Mouse (Mus musculus) midbrain, embryonic 15.5 days (tissue): ENCODE measurements around the gene Tmem91. TPM values are rescaled to one million over a fixed set of nuclear protein-coding genes. Genes with fewer than 3 reads are reported as not detected.

Experiments
- ATAC-seq: fragments of 200-750 bp; cut with Nextera tagmentation; replicated peaks from 2 replicates; pipeline ENCODE4 v1.8.0; 2017; ENCODE audit warnings: moderate TSS enrichment
- H3K27ac ChIP-seq: fragments of 300-500 bp; sonication (generic); 2 replicates; pipeline ENCODE4 v1.5.1; 2015; ENCODE audit warnings: mild to moderate bottlenecking, inconsistent platforms
- H3K27me3 ChIP-seq: fragments of 300-500 bp; sonication (generic); replicated peaks from 2 replicates; pipeline ENCODE4 v1.6.1; 2015; ENCODE audit warnings: inconsistent platforms
- H3K36me3 ChIP-seq: fragments of 300-500 bp; sonication (generic); replicated peaks from 2 replicates; pipeline ENCODE4 v1.6.1; 2015; ENCODE audit warnings: inconsistent platforms
- H3K4me1 ChIP-seq: fragments of 300-500 bp; sonication (generic); 2 replicates; pipeline ENCODE4 v1.6.1; 2015; ENCODE audit warnings: inconsistent platforms
- H3K4me2 ChIP-seq: fragments of 300-500 bp; sonication (generic); 2 replicates; pipeline ENCODE4 v1.6.1; 2015; ENCODE audit warnings: inconsistent platforms, mild to moderate bottlenecking, moderate library complexity
- H3K4me3 ChIP-seq: fragments of 300-500 bp; sonication (generic); 2 replicates; pipeline ENCODE4 v1.5.1; 2015; ENCODE audit warnings: mild to moderate bottlenecking, inconsistent platforms
- H3K9ac ChIP-seq: fragments of 300-500 bp; sonication (generic); 2 replicates; pipeline ENCODE4 v1.6.1; 2015; ENCODE audit warnings: mild to moderate bottlenecking, inconsistent platforms
- H3K9me3 ChIP-seq: fragments of 300-500 bp; sonication (generic); 2 replicates; pipeline ENCODE4 v1.6.1; 2016; ENCODE audit warnings: inconsistent platforms
- WGBS: fragments of 180-500 bp; shearing (Covaris S2); methylation state at CpG from one replicate; pipeline ENCODE4 v1.1.7; 2015; ENCODE audit warnings: mixed read lengths; 5-methylcytosine and 5-hydroxymethylcytosine counted together
- polyA plus RNA-seq: library from polyadenylated mRNA; unstranded; fragments of >200 nt; fragmentation: Nextera tagmentation; extraction: Ambion mirVana; gene quantifications from 2 replicates; pipeline ENCODE4 v1.2.1, GENCODE M21; 2015

Tmem91 gene
- polyA plus RNA-seq, 1 experiment from 2014 or later = 54.0 TPM

DNA sequence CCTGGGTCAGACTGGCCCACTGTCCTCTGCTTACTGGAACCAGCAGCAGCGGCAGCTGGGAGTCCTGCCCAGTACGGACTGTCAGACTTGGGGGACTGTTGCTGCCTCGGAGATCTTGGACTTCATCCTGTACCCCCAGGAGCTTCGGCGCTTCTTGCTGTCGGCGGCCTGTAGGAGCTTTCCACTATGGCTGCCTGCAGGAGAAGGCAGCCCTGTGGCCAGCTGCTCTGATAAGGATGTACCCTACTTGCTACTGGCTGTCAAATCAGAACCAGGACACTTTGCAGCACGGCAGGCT lies 46.7 kb downstream of the Tmem91 start:
- H3K4me2 ChIP-seq = no peak overlapping the region
- H3K27ac ChIP-seq = no peak overlapping the region
- peaks cover 23% of the 10 kb centered on the region for H3K36me3 ChIP-seq
- H3K9me3 ChIP-seq = no peaks in the 10 kb centered on the region
- peaks cover 16% of the 10 kb centered on the region for H3K27me3 ChIP-seq
- no peak overlapping the region for H3K9ac ChIP-seq
- no peak overlapping the region for H3K4me3 ChIP-seq
- WGBS = 69% methylated on average over 8 of the region's 8 CpGs
- peaks cover 6% of the 10 kb centered on the region for H3K4me1 ChIP-seq
- no peak for ATAC-seq

DNA sequence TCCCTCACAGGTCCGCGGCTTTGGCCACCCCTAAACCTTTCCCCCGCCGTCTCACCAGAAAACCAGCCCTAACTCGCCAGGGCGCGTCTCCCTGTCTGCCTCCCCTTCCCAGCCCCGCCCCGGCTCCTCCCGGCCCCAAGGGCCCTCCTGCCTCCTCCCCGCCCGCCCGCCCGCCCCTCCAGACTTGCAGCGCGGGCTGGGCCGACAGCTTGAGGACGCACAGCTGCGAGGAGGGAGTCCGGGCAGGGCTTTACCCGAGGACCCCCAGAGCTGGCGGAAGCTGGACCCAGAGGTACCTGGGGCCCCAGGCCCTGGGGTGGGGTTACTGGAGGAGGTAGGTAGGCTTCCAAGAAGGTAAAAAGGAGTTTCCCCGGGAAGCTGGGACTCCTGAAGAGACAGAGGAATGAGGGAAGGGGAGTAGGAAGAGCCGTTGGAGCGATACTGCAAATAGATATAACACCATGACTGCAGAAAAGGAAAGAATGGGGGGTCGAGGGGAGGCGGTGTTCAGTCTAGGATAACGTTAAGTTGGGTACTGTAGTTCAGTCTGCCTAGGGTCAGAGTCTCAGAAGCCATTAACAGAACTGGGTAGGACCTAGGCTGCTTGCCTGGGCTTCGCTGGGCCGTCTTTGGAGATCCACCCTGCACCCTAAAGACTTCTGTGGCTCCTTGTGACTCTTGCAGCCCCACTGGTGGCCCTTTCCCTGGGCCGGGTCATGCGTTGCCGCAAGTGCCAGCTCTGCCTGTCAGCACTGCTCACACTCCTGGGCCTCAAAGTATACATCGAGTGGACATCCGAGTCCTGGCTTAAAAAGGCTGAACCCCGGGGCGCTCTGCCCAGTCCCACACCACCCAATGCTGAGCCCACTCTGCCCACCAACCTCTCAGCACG lies 47.3 kb downstream of the Tmem91 start:
- Histone ChIP-seq H3K36me3 (peaks cover 19% of the 10 kb centered on the region), H3K4me2 (peak overlapping the region; percentile 35), H3K4me1 (peaks cover 6% of the 10 kb centered on the region), H3K4me3 (peak overlapping the region; percentile 4; the same call in 1 of the 2 replicates), H3K9me3 (no peaks in the 10 kb centered on the region), H3K27me3 (peaks cover 16% of the 10 kb centered on the region), H3K27ac (no peak overlapping the region), H3K9ac (0 out of 2 replicates have a peak overlapping the region, but pooled peaks have one; percentile 9)
- 19% methylated on average over 38 of the region's 38 CpGs for WGBS
- no peak for ATAC-seq

DNA sequence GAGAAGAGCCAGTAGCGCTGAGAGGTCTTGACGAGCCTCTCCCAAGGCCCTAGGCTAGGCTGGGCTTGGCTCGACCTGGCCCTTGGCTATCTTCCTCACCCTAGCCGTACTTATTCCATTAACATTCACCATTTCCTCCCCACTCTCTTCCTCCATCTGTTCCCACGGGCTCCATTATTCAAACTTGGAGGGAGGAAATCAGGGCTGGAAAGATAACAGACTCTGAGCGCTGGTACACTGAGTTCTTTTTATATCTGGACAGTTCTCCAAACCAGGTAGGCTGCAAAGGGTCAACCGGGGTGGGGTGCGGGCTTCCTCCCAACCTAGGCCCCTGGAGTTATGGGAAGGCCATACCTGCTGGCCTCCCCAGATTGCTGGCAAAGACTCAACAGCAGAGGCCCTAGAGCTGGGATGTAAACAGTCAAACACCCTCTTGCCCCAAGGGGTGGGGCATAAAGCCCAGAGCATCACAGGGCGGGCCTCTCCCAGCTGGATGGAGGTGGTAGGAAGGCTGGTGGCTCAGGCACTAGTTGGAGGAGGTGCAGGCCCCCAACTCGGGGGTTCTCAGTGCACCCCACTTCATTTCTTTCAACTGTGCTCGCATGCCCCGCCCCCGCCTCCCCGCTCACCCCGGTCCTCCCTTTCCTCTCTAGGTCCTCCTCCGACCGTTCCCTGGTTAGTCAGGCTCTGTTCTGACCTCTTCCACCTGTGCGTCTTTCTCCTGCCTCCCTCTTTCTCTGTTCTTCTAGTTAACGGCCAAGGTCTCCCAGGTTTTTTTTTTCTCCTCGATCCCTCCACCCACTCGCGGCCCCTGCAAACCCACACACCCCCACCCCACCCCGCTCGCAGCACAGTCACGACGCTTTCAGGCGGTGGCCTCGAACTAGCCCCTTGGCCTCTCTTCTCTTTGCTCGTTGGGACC lies 48.2 kb downstream of the Tmem91 start, which contains the start of gene B3gnt8:
B3gnt8 (plus strand) TSS at position 146 of the 922 bp plus-strand sequence.
- no peak for ATAC-seq
- Histone ChIP-seq H3K9ac (0 out of 2 replicates have a peak within 1 kb of the TSS, but pooled peaks have one; percentile 9), H3K4me1 (peaks cover 6% of the 10 kb centered on the region), H3K27ac (no peak within 1 kb of the TSS), H3K9me3 (no peaks in the 10 kb centered on the region), H3K27me3 (peaks cover 16% of the 10 kb centered on the region), H3K36me3 (peaks cover 19% of the 10 kb centered on the region), H3K4me2 (peak within 1 kb of the TSS; percentile 35), H3K4me3 (peak within 1 kb of the TSS; percentile 4; the same call in 1 of the 2 replicates)
- WGBS = 22% methylated on average over 29 of the region's 29 CpGs

DNA sequence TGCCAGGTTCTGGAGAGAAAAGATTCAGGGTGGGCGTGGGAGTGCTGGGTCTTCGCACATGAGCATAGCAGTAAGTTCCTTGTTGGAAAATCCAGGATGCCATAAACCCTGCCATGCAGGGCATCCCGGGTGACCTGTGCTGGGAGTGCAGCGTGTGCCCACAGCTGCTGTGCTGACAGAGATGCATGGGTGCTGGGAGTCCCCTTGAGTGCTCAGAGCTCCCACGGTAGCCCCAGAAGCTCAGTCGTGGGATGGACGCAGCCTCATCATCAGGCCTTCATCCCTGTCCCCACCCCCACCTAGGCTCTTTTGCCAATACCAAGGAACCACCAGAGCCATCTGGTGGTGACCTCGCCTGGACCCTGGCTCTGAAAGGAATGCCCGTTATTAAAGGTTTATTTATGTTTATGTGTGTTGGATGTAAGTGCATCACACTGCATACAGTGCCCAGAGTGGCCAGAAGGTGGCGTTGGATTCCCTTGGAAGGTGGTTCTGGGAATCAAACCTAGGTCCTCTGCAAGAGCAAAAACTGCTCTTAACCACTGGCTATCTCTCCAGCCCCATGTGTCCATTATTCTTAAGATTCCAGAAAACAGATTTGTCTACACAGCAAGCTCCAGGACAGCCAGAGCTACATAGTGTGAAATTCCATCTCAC lies 49.2 kb downstream of the Tmem91 start:
- no peak overlapping the region for H3K4me2 ChIP-seq
- no peak overlapping the region for H3K4me3 ChIP-seq
- H3K4me1 ChIP-seq = peaks cover 6% of the 10 kb centered on the region
- H3K9ac ChIP-seq = no peak overlapping the region
- no peaks in the 10 kb centered on the region for H3K9me3 ChIP-seq
- ATAC-seq = no peak
- peaks cover 16% of the 10 kb centered on the region for H3K27me3 ChIP-seq
- H3K27ac ChIP-seq = no peak overlapping the region
- 80% methylated on average over 10 of the region's 10 CpGs for WGBS
- peaks cover 12% of the 10 kb centered on the region for H3K36me3 ChIP-seq

DNA sequence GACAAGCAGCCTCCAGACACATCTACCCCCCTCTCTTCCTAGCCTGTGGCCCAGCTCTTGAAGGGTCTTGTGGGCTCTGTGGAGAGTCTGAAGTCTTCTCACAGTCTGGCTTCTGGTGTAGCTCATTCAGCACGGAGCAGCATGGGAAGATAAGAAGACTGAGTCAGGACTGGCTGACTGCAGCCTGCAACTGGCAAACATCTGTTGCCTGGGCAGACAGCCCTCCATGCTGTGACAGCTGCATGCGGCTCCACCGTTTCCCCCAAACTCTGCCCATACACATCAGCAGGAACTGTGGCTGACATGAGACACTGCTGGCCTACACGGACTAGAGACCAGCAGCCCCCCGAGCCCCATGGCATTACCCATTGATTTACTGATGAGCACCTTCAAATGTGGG lies 50.1 kb downstream of the Tmem91 start:
- Histone ChIP-seq H3K27ac (no peak overlapping the region), H3K4me1 (peaks cover 11% of the 10 kb centered on the region), H3K4me2 (no peak overlapping the region), H3K4me3 (no peak overlapping the region), H3K27me3 (peaks cover 16% of the 10 kb centered on the region), H3K9me3 (no peaks in the 10 kb centered on the region), H3K9ac (no peak overlapping the region), H3K36me3 (peaks cover 3% of the 10 kb centered on the region; the same call in 1 of the 2 replicates)
- WGBS = 85% methylated on average over 5 of the region's 5 CpGs
- ATAC-seq = no peak

DNA sequence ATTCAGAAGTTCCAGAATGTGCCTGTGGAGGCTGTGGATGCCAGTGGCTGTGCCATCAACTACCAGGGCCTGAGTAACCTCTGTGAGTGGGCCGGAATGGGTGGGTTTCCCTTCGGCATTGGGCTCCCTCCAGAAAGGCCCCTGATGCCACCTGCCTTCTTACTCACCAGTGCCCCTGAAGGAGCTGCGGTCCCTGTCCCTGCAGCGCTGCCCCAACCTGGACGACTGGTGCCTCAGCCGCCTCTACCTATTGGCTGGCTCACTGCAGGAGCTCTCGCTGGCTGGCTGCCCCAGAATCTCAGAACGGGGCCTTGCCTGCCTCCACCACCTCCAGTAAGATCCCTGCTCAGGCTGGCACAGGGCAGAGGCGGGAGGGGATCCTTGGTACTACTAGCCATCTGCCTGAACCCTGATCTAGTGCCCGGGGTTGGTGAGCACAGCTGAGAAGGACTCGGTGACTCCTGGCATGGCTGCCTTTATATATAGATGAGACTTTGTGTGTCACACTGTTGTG lies 51.1 kb downstream of the Tmem91 start:
- no peak overlapping the region for H3K4me2 ChIP-seq
- peaks cover 13% of the 10 kb centered on the region for H3K27me3 ChIP-seq
- no peak overlapping the region for H3K4me3 ChIP-seq
- no peak overlapping the region for H3K9ac ChIP-seq
- no peak for ATAC-seq
- H3K9me3 ChIP-seq = no peaks in the 10 kb centered on the region
- H3K27ac ChIP-seq = no peak overlapping the region
- WGBS = 89% methylated on average over 11 of the region's 11 CpGs
- peaks cover 2% of the 10 kb centered on the region; the same call in 1 of the 2 replicates for H3K36me3 ChIP-seq
- peaks cover 14% of the 10 kb centered on the region for H3K4me1 ChIP-seq

DNA sequence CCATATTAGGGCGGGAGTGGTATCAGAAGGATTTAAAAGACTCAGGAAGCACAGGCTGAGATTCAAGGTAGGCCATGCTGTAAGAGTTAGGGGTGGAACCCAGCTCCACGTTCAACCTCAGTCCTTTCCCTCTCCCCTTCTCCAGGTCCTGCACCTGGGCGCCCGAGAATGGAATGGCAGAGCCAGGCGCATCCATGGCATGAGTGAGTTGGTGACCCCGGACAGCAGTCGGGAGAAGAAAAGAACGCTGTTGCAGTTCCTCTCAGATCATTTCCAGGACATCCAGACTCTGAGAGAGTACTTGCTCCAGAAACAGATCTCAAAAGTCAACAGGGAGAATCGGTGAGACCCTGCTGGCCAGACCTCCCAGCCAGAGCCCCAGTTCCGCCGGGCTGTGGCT lies 54.2 kb downstream of the Tmem91 start:
- H3K4me3 ChIP-seq = no peak overlapping the region
- H3K27me3 ChIP-seq = no peaks in the 10 kb centered on the region
- H3K4me1 ChIP-seq = peaks cover 8% of the 10 kb centered on the region
- WGBS = 88% methylated on average over 11 of the region's 11 CpGs
- no peak overlapping the region for H3K4me2 ChIP-seq
- no peak for ATAC-seq
- H3K9me3 ChIP-seq = no peaks in the 10 kb centered on the region
- peaks cover 2% of the 10 kb centered on the region; the same call in 1 of the 2 replicates for H3K36me3 ChIP-seq
- no peak overlapping the region for H3K9ac ChIP-seq
- H3K27ac ChIP-seq = no peak overlapping the region

DNA sequence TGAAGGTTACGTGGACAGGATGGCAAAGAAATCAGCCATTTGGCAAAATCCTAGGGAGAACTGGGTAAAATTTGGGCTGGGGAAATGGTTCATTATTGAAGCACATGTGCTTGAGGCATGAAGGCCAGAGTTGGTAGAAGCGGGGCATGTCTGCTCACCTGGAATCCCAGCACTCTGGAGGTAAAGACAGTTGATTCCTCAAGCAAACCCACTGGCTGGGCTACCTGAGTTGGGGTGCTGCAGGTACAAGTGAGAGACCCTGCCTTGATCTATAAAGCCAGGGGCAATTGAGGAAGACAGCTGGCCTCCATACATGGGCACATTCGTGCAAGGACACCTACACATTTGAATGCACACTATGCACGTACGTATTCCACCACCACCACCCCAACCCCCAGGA lies 54.9 kb downstream of the Tmem91 start:
- ATAC-seq = no peak
- H3K36me3 ChIP-seq = peaks cover 2% of the 10 kb centered on the region; the same call in 1 of the 2 replicates
- H3K27me3 ChIP-seq = no peaks in the 10 kb centered on the region
- no peaks in the 10 kb centered on the region for H3K9me3 ChIP-seq
- H3K4me2 ChIP-seq = peak overlapping the region; percentile 58
- peaks cover 8% of the 10 kb centered on the region for H3K4me1 ChIP-seq
- no peak overlapping the region for H3K27ac ChIP-seq
- H3K9ac ChIP-seq = no peak overlapping the region
- WGBS = 94% methylated on average over 5 of the region's 5 CpGs
- peak overlapping the region; percentile 56 for H3K4me3 ChIP-seq

DNA sequence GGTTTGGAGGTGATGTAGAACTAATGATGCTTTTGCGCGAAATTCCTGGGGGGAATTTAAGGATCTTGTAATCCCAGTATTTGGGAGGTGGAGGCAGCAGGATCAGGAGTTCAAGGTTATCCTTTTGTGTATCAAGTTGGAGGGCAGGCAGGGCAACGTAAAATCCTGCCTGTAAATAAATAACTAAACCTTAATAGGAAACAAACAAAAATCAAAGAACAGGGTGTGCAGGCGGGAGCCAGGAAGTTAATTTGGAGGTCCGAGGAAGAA lies 55.3 kb downstream of the Tmem91 start:
- Histone ChIP-seq H3K9me3 (no peaks in the 10 kb centered on the region), H3K27ac (peak overlapping the region; percentile 21; the same call in 1 of the 2 replicates), H3K4me3 (peak overlapping the region; percentile 56), H3K4me2 (peak overlapping the region; percentile 58), H3K27me3 (no peaks in the 10 kb centered on the region), H3K36me3 (0 out of 2 replicates have a peak, but pooled peaks cover 2% of the 10 kb centered on the region), H3K4me1 (peaks cover 8% of the 10 kb centered on the region), H3K9ac (peak overlapping the region; percentile 25; the same call in 1 of the 2 replicates)
- no peak for ATAC-seq
- 24% methylated on average over 5 of the region's 5 CpGs for WGBS
